Mouse (Mus musculus) liver, postnatal 0 days (tissue): ENCODE measurements at regions not wholly inside any gene's neighbourhood (a gene's known extent, or its start where the extent isn't known, plus 50 kb on each side); places are given as distances from the start of the nearest gene placed in this dataset.

Experiments used
- CTCF ChIP-seq: sonication (generic); IDR thresholded peaks from 2 replicates; pipeline ENCODE4 v1.5.1; 2016; ENCODE audit warnings: antibody characterized with exemption, low read depth
- EP300 ChIP-seq: IDR thresholded peaks from 2 replicates; pipeline ENCODE4 v1.6.1; 2016; ENCODE audit warnings: antibody characterized with exemption, low read depth, mild to moderate bottlenecking

- no peak for TF ChIP-seq CTCF
- TF ChIP-seq EP300 = no peak
Measured at GRCm38 (mm10) chr16:76947011-76947410, 66.5 kb upstream of the Usp25 start.
